Mouse (Mus musculus) hindbrain, embryonic 10.5 days (tissue): ENCODE measurements around the gene Cd300lg. TPM values are rescaled to one million over a fixed set of nuclear protein-coding genes. Genes with fewer than 3 reads are reported as not detected.
A peak's percentile ranks its signal among the peaks of the same experiment; 100 is the strongest.

Source experiments
- DNase-seq: peaks from one replicate; pipeline ENCODE4 v3.0.0-alpha.2; 2017; ENCODE audit warnings: low spot score
- H3K27ac ChIP-seq: fragments of 300-500 bp; sonication (generic); 2 replicates; pipeline ENCODE4 v1.5.1; 2016; ENCODE audit warnings: mild to moderate bottlenecking, moderate library complexity
- H3K27me3 ChIP-seq: fragments of 300-500 bp; sonication (generic); 2 replicates; pipeline ENCODE4 v1.6.1; 2016; ENCODE audit warnings: mild to moderate bottlenecking; ENCODE audit not compliant: poor library complexity, insufficient read depth, severe bottlenecking
- H3K36me3 ChIP-seq: fragments of 300-500 bp; sonication (generic); 2 replicates; pipeline ENCODE4 v1.6.1; 2016; ENCODE audit warnings: mild to moderate bottlenecking, moderate library complexity
- H3K4me1 ChIP-seq: fragments of 300-500 bp; sonication (generic); replicated peaks from 2 replicates; pipeline ENCODE4 v1.6.1; 2016; ENCODE audit warnings: mild to moderate bottlenecking
- H3K4me3 ChIP-seq: fragments of 300-500 bp; sonication (generic); 2 replicates; pipeline ENCODE4 v1.5.1; 2016; ENCODE audit warnings: mild to moderate bottlenecking, moderate library complexity
- H3K9me3 ChIP-seq: fragments of 300-500 bp; sonication (generic); 2 replicates; pipeline ENCODE4 v1.6.1; 2016; ENCODE audit warnings: mild to moderate bottlenecking, moderate library complexity
- WGBS: fragments of 180-500 bp; shearing (Covaris S2); methylation state at CpG from one replicate; pipeline ENCODE4 v1.1.7; 2016; 5-methylcytosine and 5-hydroxymethylcytosine counted together
- polyA plus RNA-seq: library from polyadenylated mRNA; unstranded; fragments of >200 nt; fragmentation: Nextera tagmentation; extraction: Ambion mirVana; gene quantifications from 2 replicates; pipeline ENCODE4 v1.2.1, GENCODE M21; 2016

Cd300lg gene
- polyA plus RNA-seq, 1 experiment from 2014 or later: 0.35 TPM

- peak overlapping the region; percentile 93 for H3K27ac ChIP-seq
- DNase-seq: peak; percentile 32
- H3K27me3 ChIP-seq: peaks cover 50% of the 10 kb centered on the region
- no peaks in the 10 kb centered on the region for H3K9me3 ChIP-seq
- H3K36me3 ChIP-seq: peaks cover 12% of the 10 kb centered on the region
- 5% methylated on average over 12 of the region's 12 CpGs for WGBS
- peaks cover 41% of the 10 kb centered on the region for H3K4me1 ChIP-seq
- H3K4me3 ChIP-seq: peak overlapping the region; percentile 86
Observed at GRCm38 (mm10) chr11:102027361-102028017, 13.8 kb upstream of the Cd300lg start.

GRCm38 (mm10) chr11:102028087-102028816 lies 13.1 kb upstream of the Cd300lg start, which contains the start of gene Mpp3:
Gene Mpp3, minus strand, starts transcription at chr11:102028461.
- H3K9me3 ChIP-seq: no peaks in the 10 kb centered on the region
- H3K27me3 ChIP-seq: peaks cover 53% of the 10 kb centered on the region
- H3K27ac ChIP-seq: peak within 1 kb of the TSS; percentile 93
- H3K4me3 ChIP-seq: peak within 1 kb of the TSS; percentile 86
- H3K36me3 ChIP-seq: peaks cover 7% of the 10 kb centered on the region
- DNase-seq: no peak
- WGBS: 73% methylated on average over 6 of the region's 6 CpGs
- H3K4me1 ChIP-seq: peaks cover 40% of the 10 kb centered on the region

DNA sequence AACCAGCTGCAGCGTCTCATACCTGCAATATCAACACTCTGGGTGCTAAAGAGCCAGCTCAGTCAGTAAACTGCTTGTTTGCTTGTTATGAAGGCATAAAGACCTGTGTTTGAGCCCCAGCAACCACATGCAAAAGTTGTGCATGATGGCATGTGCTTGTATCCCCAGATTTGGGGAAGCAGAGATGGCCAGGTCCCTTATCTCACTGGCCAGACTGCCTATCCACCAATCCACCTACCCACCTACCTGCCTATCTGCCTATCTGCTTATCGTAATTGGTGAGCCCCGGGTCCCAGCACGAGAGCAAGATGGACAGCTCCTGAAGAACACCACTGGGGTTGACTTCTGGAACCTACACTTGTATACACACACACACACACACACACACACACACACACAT lies 12.0 kb upstream of the Cd300lg start:
- WGBS: 80% methylated on average over 4 of the region's 4 CpGs
- Histone ChIP-seq H3K36me3 (no peaks in the 10 kb centered on the region), H3K9me3 (no peaks in the 10 kb centered on the region), H3K27ac (no peak overlapping the region), H3K27me3 (peaks cover 48% of the 10 kb centered on the region), H3K4me3 (no peak overlapping the region), H3K4me1 (peaks cover 36% of the 10 kb centered on the region)
- no peak for DNase-seq

DNA sequence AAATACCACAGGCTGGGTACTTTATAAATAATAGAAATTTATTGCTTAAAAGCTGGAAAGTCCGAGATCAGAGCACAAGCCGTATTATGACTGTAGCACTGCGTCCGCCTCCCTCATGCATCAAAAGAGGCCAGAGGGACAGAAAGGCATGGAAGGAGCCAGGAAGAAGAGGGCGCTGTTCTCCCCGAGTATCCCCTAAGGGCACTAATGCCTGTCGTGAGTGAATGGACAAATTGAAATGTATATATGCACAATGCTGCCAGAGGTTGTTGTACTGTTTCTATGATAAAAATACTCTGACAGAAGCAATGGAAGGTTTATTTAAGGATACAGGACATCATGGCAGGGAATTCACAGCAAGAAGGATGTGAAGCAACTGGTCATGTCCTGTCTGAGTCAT lies 11.3 kb upstream of the Cd300lg start:
- no peak overlapping the region for H3K27ac ChIP-seq
- no peaks in the 10 kb centered on the region for H3K36me3 ChIP-seq
- H3K4me3 ChIP-seq: no peak overlapping the region
- no peaks in the 10 kb centered on the region for H3K9me3 ChIP-seq
- DNase-seq: no peak
- WGBS: 37% methylated on average over 7 of the region's 7 CpGs
- H3K4me1 ChIP-seq: peaks cover 32% of the 10 kb centered on the region
- H3K27me3 ChIP-seq: peaks cover 42% of the 10 kb centered on the region

DNA sequence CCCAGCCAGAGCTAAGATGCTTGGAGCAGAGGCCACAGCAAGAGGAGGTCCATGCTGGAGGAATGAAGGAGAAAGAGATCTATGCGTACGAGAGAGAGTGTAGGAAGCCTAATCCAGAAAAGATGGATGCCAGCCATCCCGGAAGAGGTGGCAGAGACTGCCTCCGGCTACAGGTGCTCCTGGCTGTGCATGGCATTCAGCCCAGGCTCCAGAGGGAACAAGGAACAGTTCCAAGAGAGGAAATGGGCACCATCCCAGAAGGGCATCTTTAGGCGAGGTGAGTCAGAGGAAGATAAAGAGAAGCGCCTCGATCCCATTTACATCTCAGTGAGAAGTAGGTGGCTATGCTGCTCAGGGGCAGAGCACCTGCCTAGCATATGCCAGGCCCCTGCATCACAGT lies 10.2 kb upstream of the Cd300lg start:
- Histone ChIP-seq H3K36me3 (no peaks in the 10 kb centered on the region), H3K9me3 (no peaks in the 10 kb centered on the region), H3K27ac (no peak overlapping the region), H3K4me1 (peaks cover 22% of the 10 kb centered on the region), H3K27me3 (peaks cover 30% of the 10 kb centered on the region), H3K4me3 (no peak overlapping the region)
- no peak for DNase-seq
- WGBS: 80% methylated on average over 7 of the region's 7 CpGs

GRCm38 (mm10) chr11:102033055-102033591 lies 8.2 kb upstream of the Cd300lg start:
- DNase-seq: no peak
- Histone ChIP-seq H3K9me3 (no peaks in the 10 kb centered on the region), H3K36me3 (no peaks in the 10 kb centered on the region), H3K27ac (no peak overlapping the region), H3K4me3 (no peak overlapping the region), H3K27me3 (peaks cover 30% of the 10 kb centered on the region), H3K4me1 (peaks cover 4% of the 10 kb centered on the region; the same call in 1 of the 2 replicates)
- WGBS: 89% methylated on average over 12 of the region's 12 CpGs

- Histone ChIP-seq H3K27me3 (peaks cover 26% of the 10 kb centered on the region), H3K9me3 (no peaks in the 10 kb centered on the region), H3K4me1 (peaks cover 7% of the 10 kb centered on the region; the same call in 1 of the 2 replicates), H3K4me3 (no peak overlapping the region), H3K36me3 (no peaks in the 10 kb centered on the region), H3K27ac (no peak overlapping the region)
- DNase-seq: no peak
- WGBS: 70% methylated on average over 8 of the region's 8 CpGs
Observed at GRCm38 (mm10) chr11:102034887-102035286, 6.4 kb upstream of the Cd300lg start.

DNA sequence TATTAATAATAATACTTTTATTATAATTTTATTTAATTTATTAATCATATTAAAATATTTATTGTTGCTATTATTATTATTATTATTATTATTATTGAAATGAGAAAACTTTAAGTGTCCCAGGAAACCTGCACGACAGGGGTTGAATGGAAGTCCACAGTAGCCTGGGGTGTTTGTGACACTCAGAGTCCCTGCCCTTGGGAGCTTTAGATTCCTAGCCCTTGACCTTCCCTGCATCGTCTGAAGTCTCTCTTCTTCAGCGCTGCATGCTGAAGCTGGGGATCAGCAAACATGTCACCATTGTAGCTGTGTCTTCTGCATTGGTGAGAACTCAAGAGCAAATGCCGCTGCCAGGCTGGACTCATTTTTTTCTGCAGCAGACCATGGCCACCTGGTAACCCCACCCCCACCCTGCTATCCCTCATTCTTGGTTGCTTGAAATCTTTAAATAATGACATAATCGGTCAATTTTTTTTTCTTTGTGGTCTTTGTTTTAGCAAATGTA lies 5.8 kb upstream of the Cd300lg start:
- Histone ChIP-seq H3K36me3 (no peaks in the 10 kb centered on the region), H3K4me1 (peaks cover 8% of the 10 kb centered on the region; the same call in 1 of the 2 replicates), H3K27ac (no peak overlapping the region), H3K27me3 (peaks cover 26% of the 10 kb centered on the region), H3K4me3 (no peak overlapping the region), H3K9me3 (no peaks in the 10 kb centered on the region)
- 77% methylated on average over 5 of the region's 5 CpGs for WGBS
- no peak for DNase-seq

GRCm38 (mm10) chr11:102036336-102036735 lies 5.0 kb upstream of the Cd300lg start:
- no peaks in the 10 kb centered on the region for H3K9me3 ChIP-seq
- DNase-seq: no peak
- H3K27me3 ChIP-seq: peaks cover 26% of the 10 kb centered on the region
- H3K27ac ChIP-seq: no peak overlapping the region
- H3K4me1 ChIP-seq: peaks cover 9% of the 10 kb centered on the region; the same call in 1 of the 2 replicates
- H3K4me3 ChIP-seq: no peak overlapping the region
- 90% methylated on average over 7 of the region's 7 CpGs for WGBS
- H3K36me3 ChIP-seq: no peaks in the 10 kb centered on the region

- H3K9me3 ChIP-seq: no peaks in the 10 kb centered on the region
- WGBS: 89% methylated on average over 6 of the region's 6 CpGs
- no peak overlapping the region for H3K27ac ChIP-seq
- H3K36me3 ChIP-seq: no peaks in the 10 kb centered on the region
- H3K4me3 ChIP-seq: no peak overlapping the region
- no peak for DNase-seq
- peaks cover 18% of the 10 kb centered on the region for H3K27me3 ChIP-seq
- H3K4me1 ChIP-seq: peaks cover 11% of the 10 kb centered on the region; the same call in 1 of the 2 replicates
Observed at GRCm38 (mm10) chr11:102037789-102038188, 3.5 kb upstream of the Cd300lg start.

- no peak overlapping the region for H3K27ac ChIP-seq
- H3K9me3 ChIP-seq: peaks cover 1% of the 10 kb centered on the region; the same call in 1 of the 2 replicates
- peaks cover 18% of the 10 kb centered on the region for H3K27me3 ChIP-seq
- no peak for DNase-seq
- 60% methylated on average over 13 of the region's 13 CpGs for WGBS
- H3K4me1 ChIP-seq: peaks cover 11% of the 10 kb centered on the region; the same call in 1 of the 2 replicates
- H3K4me3 ChIP-seq: no peak overlapping the region
- H3K36me3 ChIP-seq: no peaks in the 10 kb centered on the region
Observed at GRCm38 (mm10) chr11:102039487-102040137, 1.7 kb upstream of the Cd300lg start.

DNA sequence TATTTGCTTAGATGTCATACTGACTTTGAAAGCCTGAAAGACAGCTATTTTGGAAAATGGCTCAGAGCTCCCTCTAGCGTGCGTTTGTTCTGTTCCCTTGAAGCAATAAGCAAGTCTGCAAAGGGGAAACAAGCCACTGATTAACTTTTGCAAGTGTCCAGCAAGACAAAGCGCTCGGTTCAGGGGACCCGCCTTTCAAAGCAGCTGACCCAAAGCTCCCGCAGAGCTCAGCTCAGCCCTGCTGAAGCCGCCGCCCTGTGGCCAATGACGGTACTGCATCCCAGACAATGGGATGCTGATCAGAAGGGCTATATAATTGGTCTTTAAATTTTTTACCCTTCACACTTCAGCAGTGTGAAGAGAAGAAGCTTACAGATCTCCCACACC lies 1.2 kb upstream of the Cd300lg start:
- H3K9me3 ChIP-seq: peaks cover 6% of the 10 kb centered on the region
- peaks cover 18% of the 10 kb centered on the region for H3K27me3 ChIP-seq
- H3K4me1 ChIP-seq: peaks cover 11% of the 10 kb centered on the region; the same call in 1 of the 2 replicates
- DNase-seq: peak; percentile 93
- no peak overlapping the region for H3K4me3 ChIP-seq
- no peaks in the 10 kb centered on the region for H3K36me3 ChIP-seq
- no peak overlapping the region for H3K27ac ChIP-seq
- under 1% methylated on average over 9 of the region's 9 CpGs for WGBS
